Mouse (Mus musculus): ENCODE measurements around the gene Ubr4.

Ubr4 gene

GRCm38 (mm10) chr4:139535127-139535695, 182.8 kb downstream of the Ubr4 start:
- CTCF ChIA-PET = no interaction called here

- CTCF ChIA-PET = no interaction called here
Measured at GRCm38 (mm10) chr4:139535719-139536118, 183.3 kb downstream of the Ubr4 start.

DNA sequence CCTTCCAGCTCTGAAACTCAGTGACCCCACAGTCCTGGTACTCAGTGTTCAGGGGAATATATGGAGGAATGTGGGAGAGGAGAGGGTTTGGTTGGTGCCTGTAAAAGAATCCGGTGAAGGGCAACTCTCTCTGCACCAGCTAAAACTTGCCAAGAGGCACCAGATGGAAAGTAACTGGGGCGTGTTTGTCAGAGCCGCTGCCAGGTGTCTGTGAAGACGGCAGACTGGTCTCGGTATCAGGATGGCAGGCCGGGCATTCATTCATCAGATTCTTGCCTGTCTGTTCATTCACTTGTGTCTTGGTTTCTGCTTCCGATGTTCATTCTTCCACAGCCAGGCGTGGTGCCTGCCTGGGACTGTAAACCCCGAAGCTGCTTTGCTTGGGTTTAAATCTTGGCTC, 184.3 kb downstream of the Ubr4 start:
- CTCF ChIA-PET = no interaction called here
